Mouse (Mus musculus): ENCODE measurements around the gene AF067063. TPM values are rescaled to one million over a fixed set of nuclear protein-coding genes. Genes with fewer than 3 reads are reported as not detected.
A peak's percentile ranks its signal among the peaks of the same experiment; 100 is the strongest.
"Not testable (repeated sequence)": the region's sequence is repeated elsewhere in the genome, so short reads cannot be mapped to it uniquely, and the experiment has no call there.

AF067063 gene
- total RNA-seq (2021): not detected

GRCm38 (mm10) chr13:119830116-119830515 is at the start of gene AF067063:
AF067063 (minus strand) TSS chr13:119830216.
- not testable (repeated sequence) for DNase-seq (ENCODE audit: extremely low spot score in 1 of 2, low spot score in 1 of 2)

GRCm38 (mm10) chr13:119864395-119864999 is 34.5 kb upstream of the AF067063 start:
- DNase-seq (ENCODE audit: extremely low spot score in 1 of 2, low spot score in 1 of 2): not testable (repeated sequence)

- not testable (repeated sequence) for DNase-seq (ENCODE audit: extremely low spot score in 1 of 2, low spot score in 1 of 2)
Measured at GRCm38 (mm10) chr13:119862399-119862798, 32.4 kb upstream of the AF067063 start.

- DNase-seq (ENCODE audit: extremely low spot score in 1 of 2, low spot score in 1 of 2): not testable (repeated sequence)
Measured at GRCm38 (mm10) chr13:119839982-119840381, 10.0 kb upstream of the AF067063 start.

GRCm38 (mm10) chr13:119837719-119838337 is 7.8 kb upstream of the AF067063 start:
- peak in 1 of 2 experiments; percentile 44 for DNase-seq (ENCODE audit: extremely low spot score in 1 of 2, low spot score in 1 of 2)

- peak in 1 of 2 experiments; percentile 11 for DNase-seq (ENCODE audit: extremely low spot score in 1 of 2, low spot score in 1 of 2)
Measured at GRCm38 (mm10) chr13:119836324-119836811, 6.4 kb upstream of the AF067063 start.

GRCm38 (mm10) chr13:119835320-119836056 is 5.5 kb upstream of the AF067063 start, which contains the start of gene D13Ertd608e:
D13Ertd608e (plus strand) TSS chr13:119836006.
- peak in 1 of 2 experiments; percentile 41 for DNase-seq (ENCODE audit: extremely low spot score in 1 of 2, low spot score in 1 of 2)

- DNase-seq (ENCODE audit: extremely low spot score in 1 of 2, low spot score in 1 of 2): no peak
Measured at GRCm38 (mm10) chr13:119817579-119818206, 12.3 kb downstream of the AF067063 start.

- no peak for DNase-seq (ENCODE audit: extremely low spot score in 1 of 2, low spot score in 1 of 2)
Measured at GRCm38 (mm10) chr13:119816798-119817197, 13.2 kb downstream of the AF067063 start.

- no peak for DNase-seq (ENCODE audit: extremely low spot score in 1 of 2, low spot score in 1 of 2)
Measured at GRCm38 (mm10) chr13:119810031-119810430, 20.0 kb downstream of the AF067063 start.

- DNase-seq (ENCODE audit: extremely low spot score in 1 of 2, low spot score in 1 of 2): no peak
Measured at GRCm38 (mm10) chr13:119808937-119809336, 21.1 kb downstream of the AF067063 start.

- no peak for DNase-seq (ENCODE audit: extremely low spot score in 1 of 2, low spot score in 1 of 2)
Measured at GRCm38 (mm10) chr13:119797656-119798055, 32.4 kb downstream of the AF067063 start.

GRCm38 (mm10) chr13:119792791-119793404 is 37.1 kb downstream of the AF067063 start:
- DNase-seq (ENCODE audit: extremely low spot score in 1 of 2, low spot score in 1 of 2): no peak

GRCm38 (mm10) chr13:119791580-119792135 is 38.4 kb downstream of the AF067063 start:
- no peak for DNase-seq (ENCODE audit: extremely low spot score in 1 of 2, low spot score in 1 of 2)

- DNase-seq (ENCODE audit: extremely low spot score in 1 of 2, low spot score in 1 of 2): peak; percentile 80 to 82
Measured at GRCm38 (mm10) chr13:119790761-119791579, 39.0 kb downstream of the AF067063 start, which contains the start of gene Zfp131. Zfp131 (minus strand) TSS chr13:119790889.

- peak; percentile 38 to 62 for DNase-seq (ENCODE audit: extremely low spot score in 1 of 2, low spot score in 1 of 2)
Measured at GRCm38 (mm10) chr13:119789851-119790717, 39.9 kb downstream of the AF067063 start.

- DNase-seq (ENCODE audit: extremely low spot score in 1 of 2, low spot score in 1 of 2): no peak
Measured at GRCm38 (mm10) chr13:119783581-119783980, 46.4 kb downstream of the AF067063 start.
